Mouse (Mus musculus) heart, postnatal 0 days (tissue): ENCODE results near the gene Lgalsl. TPM values are rescaled to one million over a fixed set of nuclear protein-coding genes. Genes with fewer than 3 reads are reported as not detected.

ENCODE experiments used
- ATAC-seq: fragments of 200-750 bp; cut with Nextera tagmentation; 2 replicates; pipeline ENCODE4 v1.8.0; 2017; ENCODE audit warnings: low read depth, moderate number of reproducible peaks, moderate library complexity; ENCODE audit not compliant: insufficient read depth
- DNase-seq: peaks from one replicate; pipeline ENCODE4 v3.0.0-alpha.2; 2016; ENCODE audit warnings: low spot score
- H3K27ac ChIP-seq: fragments of 300-500 bp; sonication (generic); 2 replicates; pipeline ENCODE4 v1.5.1; 2014; ENCODE audit warnings: low read depth, mild to moderate bottlenecking
- H3K27me3 ChIP-seq: fragments of 300-500 bp; sonication (generic); 2 replicates; pipeline ENCODE4 v1.6.1; 2014; ENCODE audit warnings: low read length, mixed read lengths; ENCODE audit not compliant: control insufficient read depth, insufficient read depth
- H3K36me3 ChIP-seq: fragments of 300-500 bp; sonication (generic); replicated peaks from 2 replicates; pipeline ENCODE4 v1.6.1; 2014; ENCODE audit warnings: low read length, mixed read lengths; ENCODE audit not compliant: control insufficient read depth, insufficient read depth
- H3K4me1 ChIP-seq: fragments of 300-500 bp; sonication (generic); 2 replicates; pipeline ENCODE4 v1.6.1; 2014; ENCODE audit warnings: antibody characterized with exemption; ENCODE audit not compliant: control insufficient read depth, insufficient read depth
- H3K4me2 ChIP-seq: fragments of 300-500 bp; sonication (generic); 2 replicates; pipeline ENCODE4 v1.6.1; 2014; ENCODE audit warnings: low read depth, mild to moderate bottlenecking, low read length, moderate library complexity
- H3K4me3 ChIP-seq: fragments of 300-500 bp; sonication (generic); 2 replicates; pipeline ENCODE4 v1.5.1; 2014; ENCODE audit warnings: low read depth, low read length
- H3K9ac ChIP-seq: fragments of 300-500 bp; sonication (generic); replicated peaks from 2 replicates; pipeline ENCODE4 v1.6.1; 2014; ENCODE audit warnings: low read depth, low read length, mixed read lengths
- H3K9me3 ChIP-seq: fragments of 300-500 bp; sonication (generic); replicated peaks from 2 replicates; pipeline ENCODE4 v1.6.1; 2016; ENCODE audit warnings: low read length; ENCODE audit not compliant: control insufficient read depth
- CTCF ChIP-seq: IDR thresholded peaks from 2 replicates; pipeline ENCODE4 v1.5.1; 2016; ENCODE audit warnings: antibody characterized with exemption, control low read depth, low read depth
- EP300 ChIP-seq: IDR thresholded peaks from 2 replicates; pipeline ENCODE4 v1.6.1; 2016; ENCODE audit warnings: antibody characterized with exemption, low read depth
- WGBS: fragments of 180-500 bp; shearing (Covaris S2); extraction: QIAGEN DNeasy Blood & Tissue Kit; methylation state at CpG from one replicate; pipeline ENCODE4 v1.1.7; 2014; 5-methylcytosine and 5-hydroxymethylcytosine counted together
- polyA plus RNA-seq: library from polyadenylated mRNA; unstranded; fragments of >200 nt; fragmentation: Nextera tagmentation; extraction: Ambion mirVana; gene quantifications from 2 replicates; pipeline ENCODE4 v1.2.1, GENCODE M21; 2015
- total RNA-seq: library from RNA; depleted of rRNA; stranded (reverse); fragments of >200 nt; gene quantifications from 2 replicates; pipeline ENCODE4 v1.2.3, GENCODE M21; 2014; ENCODE audit warnings: low replicate concordance

Gene Lgalsl
- total and polyA plus RNA-seq, 2 experiments from 2014 or later: 29.7 to 61.6 TPM

- WGBS: 68% methylated on average over 3 of the region's 3 CpGs
- Histone ChIP-seq H3K27ac (no peak overlapping the region), H3K4me2 (no peak overlapping the region), H3K9ac (no peak overlapping the region), H3K4me3 (no peak overlapping the region), H3K4me1 (no peaks in the 10 kb centered on the region), H3K36me3 (no peaks in the 10 kb centered on the region), H3K9me3 (peaks cover 10% of the 10 kb centered on the region; the same call in 1 of the 2 replicates), H3K27me3 (0 out of 2 replicates have a peak, but pooled peaks cover 3% of the 10 kb centered on the region)
- ATAC-seq: no peak
- DNase-seq: no peak
- no peak for TF ChIP-seq EP300
- no peak for TF ChIP-seq CTCF
Measured at GRCm38 (mm10) chr11:20788070-20788469, 42.8 kb downstream of the Lgalsl start.

GRCm38 (mm10) chr11:20786191-20786590 lies 44.7 kb downstream of the Lgalsl start:
- H3K27me3 ChIP-seq: no peaks in the 10 kb centered on the region
- H3K4me3 ChIP-seq: no peak overlapping the region
- H3K4me2 ChIP-seq: no peak overlapping the region
- no peak overlapping the region for H3K27ac ChIP-seq
- WGBS: 66% methylated on average over 2 of the region's 2 CpGs
- H3K9me3 ChIP-seq: peaks cover 10% of the 10 kb centered on the region; the same call in 1 of the 2 replicates
- H3K9ac ChIP-seq: no peak overlapping the region
- DNase-seq: no peak
- no peak for TF ChIP-seq CTCF
- H3K36me3 ChIP-seq: no peaks in the 10 kb centered on the region
- ATAC-seq: no peak
- H3K4me1 ChIP-seq: no peaks in the 10 kb centered on the region

- H3K4me3 ChIP-seq: no peak overlapping the region
- peaks cover 10% of the 10 kb centered on the region; the same call in 1 of the 2 replicates for H3K9me3 ChIP-seq
- 78% methylated on average over 1 of the region's 1 CpGs for WGBS
- no peak overlapping the region for H3K27ac ChIP-seq
- no peaks in the 10 kb centered on the region for H3K27me3 ChIP-seq
- no peaks in the 10 kb centered on the region for H3K36me3 ChIP-seq
- TF ChIP-seq CTCF (no peak), EP300 (no peak)
- no peaks in the 10 kb centered on the region for H3K4me1 ChIP-seq
- ATAC-seq (no peak), DNase-seq (no peak)
- H3K9ac ChIP-seq: no peak overlapping the region
- H3K4me2 ChIP-seq: no peak overlapping the region
Measured at GRCm38 (mm10) chr11:20785186-20785585, 45.7 kb downstream of the Lgalsl start.

- no peaks in the 10 kb centered on the region for H3K27me3 ChIP-seq
- WGBS: 79% methylated on average over 6 of the region's 6 CpGs
- H3K4me3 ChIP-seq: no peak overlapping the region
- H3K9ac ChIP-seq: no peak overlapping the region
- H3K4me1 ChIP-seq: no peaks in the 10 kb centered on the region
- H3K9me3 ChIP-seq: peaks cover 10% of the 10 kb centered on the region; the same call in 1 of the 2 replicates
- no peak for TF ChIP-seq EP300
- TF ChIP-seq CTCF: no peak
- no peaks in the 10 kb centered on the region for H3K36me3 ChIP-seq
- H3K4me2 ChIP-seq: no peak overlapping the region
- ATAC-seq (no peak), DNase-seq (no peak)
- H3K27ac ChIP-seq: no peak overlapping the region
Measured at GRCm38 (mm10) chr11:20784776-20785175, 46.1 kb downstream of the Lgalsl start.

GRCm38 (mm10) chr11:20783467-20783866 lies 47.4 kb downstream of the Lgalsl start:
- Histone ChIP-seq H3K4me1 (no peaks in the 10 kb centered on the region; the same call in 1 of the 2 replicates), H3K27me3 (no peaks in the 10 kb centered on the region), H3K36me3 (no peaks in the 10 kb centered on the region), H3K9ac (no peak overlapping the region), H3K9me3 (peaks cover 10% of the 10 kb centered on the region; the same call in 1 of the 2 replicates), H3K4me3 (no peak overlapping the region), H3K27ac (no peak overlapping the region), H3K4me2 (no peak overlapping the region)
- WGBS: 90% methylated on average over 1 of the region's 1 CpGs
- TF ChIP-seq EP300: no peak
- ATAC-seq (no peak), DNase-seq (no peak)

- H3K9me3 ChIP-seq: peaks cover 10% of the 10 kb centered on the region; the same call in 1 of the 2 replicates
- no peak overlapping the region for H3K4me3 ChIP-seq
- no peak for TF ChIP-seq EP300
- TF ChIP-seq CTCF: no peak
- H3K9ac ChIP-seq: no peak overlapping the region
- DNase-seq: no peak
- no peak overlapping the region for H3K4me2 ChIP-seq
- no peaks in the 10 kb centered on the region for H3K36me3 ChIP-seq
- H3K27ac ChIP-seq: no peak overlapping the region
- no peaks in the 10 kb centered on the region for H3K27me3 ChIP-seq
- no peaks in the 10 kb centered on the region; the same call in 1 of the 2 replicates for H3K4me1 ChIP-seq
- 56% methylated on average over 2 of the region's 2 CpGs for WGBS
- no peak for ATAC-seq
Measured at GRCm38 (mm10) chr11:20782620-20783019, 48.2 kb downstream of the Lgalsl start.
